Mouse (Mus musculus): ENCODE data around the gene March7. TPM values are rescaled to one million over a fixed set of nuclear protein-coding genes. Genes with fewer than 3 reads are reported as not detected.

Gene March7
- 9.6 and 9.9 TPM in 2 replicates for polyA plus RNA-seq (2012; rRNA removed)

GRCm38 (mm10) chr2:60209703-60210651 is at the start of gene March7, which contains the start of gene Baz2b:
March7 (plus strand) TSS chr2:60209887.
Baz2b (minus strand) TSS chr2:60209839.

GRCm38 (mm10) chr2:60284467-60284821 is 74.8 kb downstream of the March7 start, which contains the start of gene Cd302:
Cd302 (minus strand) TSS chr2:60284488.

Other genes with a start within 250 kb of the March7 start
- gene Baz2b, start within 50 bp of the March7 start, polyA plus RNA-seq (2012; rRNA removed): 9.5 and 12.7 TPM in 2 replicates
- 21.9 and 26.1 TPM in 2 replicates for gene Cd302, start 74.6 kb downstream of the March7 start, polyA plus RNA-seq (2012; rRNA removed)
- 0.55 and 0.75 TPM in 2 replicates for gene Ly75, start 173.4 kb downstream of the March7 start, polyA plus RNA-seq (2012; rRNA removed)